Mouse (Mus musculus) bone marrow macrophage, adult 2 months (primary cell): ENCODE measurements around the gene Cct2.

Experiments
- CTCF ChIP-seq: IDR thresholded peaks from 2 replicates; pipeline ENCODE4 v1.5.1; 2012; ENCODE audit warnings: low read depth, mild to moderate bottlenecking, low read length, moderate library complexity
- POLR2A ChIP-seq: IDR thresholded peaks from 2 replicates; pipeline ENCODE4 v1.6.1; 2012; ENCODE audit warnings: mild to moderate bottlenecking, low read depth, low read length, borderline replicate concordance

DNA sequence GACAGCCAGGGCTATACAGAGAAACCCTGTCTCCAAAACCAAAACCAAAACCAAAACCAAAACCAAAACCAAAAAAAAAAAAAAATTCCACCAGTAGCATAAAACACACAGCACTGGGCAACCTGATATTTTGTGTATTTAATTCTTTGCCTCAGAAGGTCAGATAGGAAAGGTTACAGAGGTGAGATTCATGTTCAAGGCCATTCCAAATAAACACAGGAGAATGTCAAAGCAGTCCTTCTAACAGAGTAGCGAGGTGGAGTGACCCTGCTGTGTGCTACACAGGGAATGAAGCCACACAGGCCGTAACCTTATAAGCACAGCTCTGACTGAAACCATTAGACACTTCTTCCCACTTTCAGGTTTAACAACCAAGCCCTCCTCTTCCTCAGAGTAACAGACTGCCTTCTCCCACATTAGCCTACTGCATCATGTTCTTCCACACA is 18.3 kb upstream of the Cct2 start:
- no peak for TF ChIP-seq CTCF
- TF ChIP-seq POLR2A: no peak
